Mouse (Mus musculus): ENCODE results near the gene Aebp2.
"Not testable (repeated sequence)": the region's sequence is repeated elsewhere in the genome, so short reads cannot be mapped to it uniquely, and the experiment has no call there.

Aebp2 gene

GRCm38 (mm10) chr6:140656991-140657390 lies 34.5 kb downstream of the Aebp2 start:
- no peak for DNase-seq

GRCm38 (mm10) chr6:140657920-140658522 lies 35.6 kb downstream of the Aebp2 start:
- DNase-seq = no peak

GRCm38 (mm10) chr6:140661111-140661510 lies 38.6 kb downstream of the Aebp2 start:
- DNase-seq = no peak

GRCm38 (mm10) chr6:140661777-140662176 lies 39.3 kb downstream of the Aebp2 start:
- DNase-seq = no peak

- no peak for DNase-seq
These were observed 39.8 kb downstream of the Aebp2 start for GRCm38 (mm10) chr6:140662290-140662689.

GRCm38 (mm10) chr6:140662697-140663096 lies 40.2 kb downstream of the Aebp2 start:
- DNase-seq = not testable (repeated sequence)

- DNase-seq = no peak
These were observed 42.1 kb downstream of the Aebp2 start for GRCm38 (mm10) chr6:140664611-140665010.

- DNase-seq = peak; percentile 51
These were observed 44.2 kb downstream of the Aebp2 start for GRCm38 (mm10) chr6:140666486-140667240.

- DNase-seq = no peak
These were observed 44.9 kb downstream of the Aebp2 start for GRCm38 (mm10) chr6:140667289-140667906.

- no peak for DNase-seq
These were observed 52.0 kb downstream of the Aebp2 start for GRCm38 (mm10) chr6:140674414-140674813.

GRCm38 (mm10) chr6:140676094-140676493 lies 53.6 kb downstream of the Aebp2 start:
- DNase-seq = no peak

GRCm38 (mm10) chr6:140677041-140677440 lies 54.6 kb downstream of the Aebp2 start:
- no peak for DNase-seq

GRCm38 (mm10) chr6:140677960-140678359 lies 55.5 kb downstream of the Aebp2 start:
- no peak for DNase-seq

- peak; percentile 43 for DNase-seq
These were observed 56.3 kb downstream of the Aebp2 start for GRCm38 (mm10) chr6:140678658-140679271.

GRCm38 (mm10) chr6:140680713-140681112 lies 58.2 kb downstream of the Aebp2 start:
- no peak for DNase-seq

- no peak for DNase-seq
These were observed 60.4 kb downstream of the Aebp2 start for GRCm38 (mm10) chr6:140682829-140683228.

- DNase-seq = no peak
These were observed 61.9 kb downstream of the Aebp2 start for GRCm38 (mm10) chr6:140684403-140684802.

GRCm38 (mm10) chr6:140689617-140690404 lies 67.3 kb downstream of the Aebp2 start:
- no peak for DNase-seq

- DNase-seq = no peak
These were observed 69.7 kb downstream of the Aebp2 start for GRCm38 (mm10) chr6:140692160-140692559.

- no peak for DNase-seq
These were observed 73.9 kb downstream of the Aebp2 start for GRCm38 (mm10) chr6:140696192-140696879.

- DNase-seq = peak; percentile 70
These were observed 75.5 kb downstream of the Aebp2 start for GRCm38 (mm10) chr6:140697994-140698393.

- DNase-seq = no peak
These were observed 76.1 kb downstream of the Aebp2 start for GRCm38 (mm10) chr6:140698596-140698995.

Measured in right cerebral cortex, postnatal 4 days (tissue).